Mouse (Mus musculus) ES-E14 (cell line): Measurements from ENCODE around the gene Gpr135. TPM values are rescaled to one million over a fixed set of nuclear protein-coding genes. Genes with fewer than 3 reads are reported as not detected.
"Not testable (repeated sequence)": the region's sequence is repeated elsewhere in the genome, so short reads cannot be mapped to it uniquely, and the experiment has no call there.

Source experiments
- DNase-seq: peaks from one replicate; pipeline ENCODE4 v3.0.0-alpha.2; 2013; ENCODE audit warnings: low read depth, low spot score
- H3K27ac ChIP-seq: 2 replicates; pipeline ENCODE4 v1.5.1; 2012; ENCODE audit warnings: low read depth, mild to moderate bottlenecking, low read length, moderate library complexity, mixed read lengths; ENCODE audit not compliant: poor library complexity, insufficient read depth, severe bottlenecking
- H3K36me3 ChIP-seq: 2 replicates; pipeline ENCODE4 v1.6.1; 2012; ENCODE audit warnings: mild to moderate bottlenecking, low read length, moderate library complexity, mixed read lengths; ENCODE audit not compliant: control insufficient read depth, poor library complexity, insufficient read depth, severe bottlenecking
- H3K4me1 ChIP-seq, 2 experiments: fragments of 150-350 bp in 1 of 2; sonication (generic) in 1 of 2; 2 replicates each; pipeline ENCODE4 v1.6.1; 2012; ENCODE audit warnings: low read length in 2 of 2, mild to moderate bottlenecking in 1 of 2, mixed read lengths in 1 of 2; ENCODE audit not compliant: control insufficient read depth in 2 of 2, insufficient read depth in 2 of 2, poor library complexity in 1 of 2
- H3K4me3 ChIP-seq, 2 experiments: fragments of 150-350 bp in 1 of 2; sonication (generic) in 1 of 2; 2 replicates each; pipeline ENCODE4 v1.5.1; 2012; ENCODE audit warnings: low read length in 2 of 2, low read depth in 1 of 2, mild to moderate bottlenecking in 1 of 2, mixed read lengths in 1 of 2; ENCODE audit not compliant: insufficient read depth in 1 of 2, poor library complexity in 1 of 2, severe bottlenecking in 1 of 2
- H3K9ac ChIP-seq: 2 replicates; pipeline ENCODE4 v1.6.1; 2012; ENCODE audit warnings: low read depth, mild to moderate bottlenecking, low read length, mixed read lengths; ENCODE audit not compliant: poor library complexity, insufficient read depth, severe bottlenecking
- H3K9me3 ChIP-seq: fragments of 150-350 bp; sonication (generic); 2 replicates; pipeline ENCODE4 v1.6.1; 2012; ENCODE audit warnings: low read depth, mild to moderate bottlenecking, low read length; ENCODE audit not compliant: control insufficient read depth, insufficient read depth
- CHD2 ChIP-seq: IDR thresholded peaks from 2 replicates; pipeline ENCODE4 v1.6.1; 2014; ENCODE audit warnings: mild to moderate bottlenecking, low read depth, low read length, inconsistent platforms
- HCFC1 ChIP-seq: IDR thresholded peaks from 2 replicates; pipeline ENCODE4 v1.6.1; 2012; ENCODE audit warnings: low read length, inconsistent platforms, borderline replicate concordance; ENCODE audit not compliant: insufficient read depth
- MAFK ChIP-seq: IDR thresholded peaks from 2 replicates; pipeline ENCODE4 v1.6.1; 2014; ENCODE audit warnings: mild to moderate bottlenecking, low read depth, low read length, inconsistent platforms; ENCODE audit not compliant: insufficient read depth
- ZC3H11A ChIP-seq: IDR thresholded peaks from 2 replicates; pipeline ENCODE4 v1.6.1; 2012; ENCODE audit warnings: low read depth, mild to moderate bottlenecking, inconsistent platforms, low read length, borderline replicate concordance
- ZNF384 ChIP-seq: IDR thresholded peaks from 2 replicates; pipeline ENCODE4 v1.6.1; 2012; ENCODE audit warnings: low read depth, low read length, inconsistent platforms
- in situ Hi-C, 2 experiments: fragments of 600-800 bp; cut with MboI; formaldehyde crosslinking; loops; one replicate each; pipeline ENCODE4 v1.15.1; 2025; ENCODE audit warnings: low sequenced_read_pairs in 2 of 2, inconsistent platforms in 1 of 2; ENCODE audit not compliant: unreplicated experiment in 2 of 2
- total RNA-seq: library from RNA; depleted of rRNA; stranded (reverse); fragments of 300-350 nt; gene quantifications from 2 replicates; pipeline ENCODE4 v1.2.3, GENCODE M21; 2012

Gpr135 gene
- total RNA-seq, 1 experiment, result 2.7 TPM

DNA sequence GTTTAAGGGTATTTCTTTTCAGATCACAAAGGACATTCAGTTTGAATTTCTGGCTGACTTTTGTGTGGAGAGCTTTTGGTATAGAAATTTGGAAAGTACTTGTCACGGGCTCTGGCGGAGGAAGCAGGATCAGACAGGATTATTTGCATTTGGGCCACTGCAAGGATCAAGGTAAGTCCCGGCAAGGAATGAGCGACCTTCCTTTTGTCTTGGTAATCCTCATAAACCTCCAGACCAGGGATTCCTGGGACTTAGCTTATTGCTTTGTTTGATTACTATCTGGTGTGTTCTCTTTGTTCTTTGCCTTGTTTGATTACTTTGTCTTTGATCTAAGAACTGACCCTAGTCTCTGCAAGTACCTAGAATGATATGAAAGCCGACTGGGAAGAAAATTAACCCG, 17.1 kb downstream of the Gpr135 start:
- Histone ChIP-seq H3K9me3 (no peaks in the 10 kb centered on the region), H3K4me3 (no peak overlapping the region), H3K4me1 (no peaks in the 10 kb centered on the region), H3K9ac (no peak overlapping the region), H3K27ac (no peak overlapping the region), H3K36me3 (no peaks in the 10 kb centered on the region)
- DNase-seq, result no peak
- in situ Hi-C loops, result no loop called here
- TF ChIP-seq MAFK, result no peak
- no peak for TF ChIP-seq ZNF384
- no peak for TF ChIP-seq CHD2
- no peak for TF ChIP-seq ZC3H11A
- no peak for TF ChIP-seq HCFC1

DNA sequence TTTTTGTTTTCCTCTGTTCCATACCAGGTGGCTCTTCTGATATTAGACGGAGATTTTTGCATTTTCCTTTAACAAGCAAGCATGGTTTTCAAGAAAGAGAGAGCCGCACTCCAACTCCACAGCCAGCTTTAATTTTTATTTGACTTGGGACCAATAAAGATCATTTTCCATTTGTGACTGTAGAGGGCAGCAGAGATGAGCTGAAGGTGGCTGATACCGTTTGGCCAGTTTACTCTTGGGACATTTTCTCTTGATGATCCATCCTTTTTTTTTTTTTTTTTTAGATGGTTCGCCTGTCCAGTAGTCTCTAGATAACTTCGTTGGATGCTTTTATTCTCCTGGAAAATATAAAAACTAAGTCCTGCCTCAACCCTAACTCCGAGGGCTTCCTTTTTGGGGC, 17.6 kb downstream of the Gpr135 start:
- no peak overlapping the region for H3K9ac ChIP-seq
- in situ Hi-C loops, result no loop called here
- H3K27ac ChIP-seq, result no peak overlapping the region
- H3K9me3 ChIP-seq, result no peaks in the 10 kb centered on the region
- no peak overlapping the region for H3K4me3 ChIP-seq
- peak; percentile 75 for TF ChIP-seq ZNF384
- TF ChIP-seq MAFK, result no peak
- H3K4me1 ChIP-seq, result no peaks in the 10 kb centered on the region
- no peak for DNase-seq
- H3K36me3 ChIP-seq, result no peaks in the 10 kb centered on the region

DNA sequence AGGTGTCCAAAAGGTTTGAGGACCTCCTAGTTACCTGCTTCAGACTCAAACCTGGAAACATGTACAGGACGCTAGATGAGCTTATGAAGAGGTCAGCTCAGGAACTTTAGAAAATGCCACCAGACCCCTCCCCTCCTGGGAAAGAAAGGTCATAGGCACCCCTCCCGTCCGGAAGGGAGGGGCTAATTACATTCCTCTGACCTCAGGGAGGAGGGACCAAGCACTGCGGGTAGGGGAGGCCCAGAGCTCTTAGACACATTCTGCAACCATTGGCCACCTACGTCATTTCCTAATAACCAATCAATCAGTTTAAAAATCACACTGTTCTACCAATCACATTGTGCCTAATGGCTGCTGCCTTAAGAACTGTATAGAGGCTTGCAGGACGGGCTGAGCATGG, 18.4 kb downstream of the Gpr135 start:
- H3K27ac ChIP-seq, result no peak overlapping the region
- no peak overlapping the region for H3K9ac ChIP-seq
- TF ChIP-seq MAFK (no peak), ZNF384 (no peak), CHD2 (no peak), HCFC1 (no peak), ZC3H11A (no peak)
- in situ Hi-C loops, result no loop called here
- H3K4me1 ChIP-seq, result no peaks in the 10 kb centered on the region
- no peaks in the 10 kb centered on the region for H3K36me3 ChIP-seq
- H3K4me3 ChIP-seq, result no peak overlapping the region
- no peak for DNase-seq
- H3K9me3 ChIP-seq, result no peaks in the 10 kb centered on the region

DNA sequence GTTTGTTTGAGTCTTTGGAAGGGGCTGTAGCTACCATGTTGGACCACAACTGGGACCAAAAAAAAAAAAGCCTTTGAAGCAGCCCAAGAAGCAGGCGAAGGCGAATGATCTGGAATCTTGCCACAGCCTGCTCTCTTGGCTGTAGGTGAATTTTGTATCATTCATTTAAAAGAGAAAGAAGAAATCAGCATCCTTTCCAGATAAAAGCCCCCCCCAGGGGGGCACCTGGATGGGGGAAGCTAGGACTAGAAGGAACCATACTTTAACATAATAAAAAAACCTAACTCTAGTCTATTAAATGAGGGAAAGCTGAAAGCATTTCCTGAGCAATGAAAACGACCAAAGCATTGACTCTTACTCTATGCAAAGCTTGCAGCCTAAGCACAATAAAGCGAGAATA, 20.1 kb downstream of the Gpr135 start:
- H3K9ac ChIP-seq, result no peak overlapping the region
- DNase-seq, result no peak
- in situ Hi-C loops, result no loop called here
- H3K9me3 ChIP-seq, result no peaks in the 10 kb centered on the region
- no peaks in the 10 kb centered on the region for H3K36me3 ChIP-seq
- no peaks in the 10 kb centered on the region for H3K4me1 ChIP-seq
- TF ChIP-seq ZC3H11A, result no peak
- no peak for TF ChIP-seq MAFK
- TF ChIP-seq ZNF384, result no peak
- TF ChIP-seq CHD2, result no peak
- no peak for TF ChIP-seq HCFC1
- H3K27ac ChIP-seq, result peak overlapping the region; percentile 31; the same call in 1 of the 2 replicates
- no peak overlapping the region for H3K4me3 ChIP-seq

DNA sequence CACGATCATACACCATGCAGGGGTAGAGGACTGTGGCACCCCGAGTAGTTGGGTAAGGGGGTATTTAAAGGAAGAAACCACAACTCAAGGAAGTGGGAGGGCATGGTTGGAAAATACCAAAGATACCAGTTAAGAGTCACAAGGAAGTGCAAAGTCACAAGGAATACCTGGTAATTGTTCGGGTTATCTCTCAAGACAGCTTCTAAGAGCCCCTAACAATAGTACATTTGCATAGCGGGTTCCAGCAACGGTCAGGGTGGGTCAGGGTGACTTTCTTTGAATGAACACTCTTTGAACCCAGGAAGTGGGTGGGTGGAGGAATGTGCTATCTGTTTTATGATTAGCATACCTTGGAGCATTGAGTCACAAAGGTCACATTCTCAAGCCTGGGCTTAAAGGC, 20.8 kb downstream of the Gpr135 start:
- DNase-seq, H3K9me3 ChIP-seq, H3K36me3 ChIP-seq, in situ Hi-C loops, H3K9ac ChIP-seq, H3K4me3 ChIP-seq, H3K4me1 ChIP-seq: not testable (repeated sequence)
- H3K27ac ChIP-seq, result peak overlapping the region; percentile 80; the same call in 1 of the 2 replicates
